Mouse (Mus musculus) hematopoietic stem cell, adult 5-6 weeks (primary cell): Measurements from ENCODE around the gene Rnf26. TPM values are rescaled to one million over a fixed set of nuclear protein-coding genes. Genes with fewer than 3 reads are reported as not detected.

ENCODE experiments used
- ATAC-seq, 2 experiments: fragments of 125-278 bp in 1 of 2; replicated peaks in 1 of 2; 2 replicates each; pipeline ENCODE4 v1.8.0; 2016 to 2017; ENCODE audit warnings: inconsistent platforms in 2 of 2, mild to moderate bottlenecking in 2 of 2, moderate number of reproducible peaks in 2 of 2, low read depth in 1 of 2, moderate TSS enrichment in 1 of 2; ENCODE audit not compliant: low FRiP score in 2 of 2, poor library complexity in 2 of 2, severe bottlenecking in 2 of 2, insufficient read depth in 1 of 2, low TSS enrichment in 1 of 2
- total RNA-seq: library from RNA; stranded (forward); fragments of 172-1452, 232-1000 nt; gene quantifications from 2 replicates; pipeline ENCODE4 v1.2.3, GENCODE M21; 2017

Rnf26 gene
- total RNA-seq, 1 experiment from 2014 or later = 13.0 TPM

DNA sequence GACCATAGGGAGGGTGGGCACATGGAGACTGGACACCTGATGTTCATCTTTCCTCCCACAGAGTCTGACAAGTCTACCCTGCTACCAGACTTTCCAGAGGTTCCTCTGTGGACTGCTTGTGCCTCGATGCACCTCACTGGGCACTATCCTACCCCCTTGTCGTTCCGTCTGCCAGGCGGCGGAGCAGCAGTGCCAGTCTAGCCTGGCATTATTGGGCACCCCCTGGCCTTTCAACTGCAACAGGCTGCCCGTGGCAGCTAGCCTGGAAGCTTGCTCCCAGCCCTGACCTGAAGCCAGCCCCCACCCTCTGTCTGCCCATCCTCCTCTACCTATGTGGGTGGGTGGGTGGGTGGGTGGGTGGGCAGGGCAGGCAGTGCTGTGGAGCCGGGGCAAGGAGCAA, 7.1 kb downstream of the Rnf26 start:
- ATAC-seq = no peak

DNA sequence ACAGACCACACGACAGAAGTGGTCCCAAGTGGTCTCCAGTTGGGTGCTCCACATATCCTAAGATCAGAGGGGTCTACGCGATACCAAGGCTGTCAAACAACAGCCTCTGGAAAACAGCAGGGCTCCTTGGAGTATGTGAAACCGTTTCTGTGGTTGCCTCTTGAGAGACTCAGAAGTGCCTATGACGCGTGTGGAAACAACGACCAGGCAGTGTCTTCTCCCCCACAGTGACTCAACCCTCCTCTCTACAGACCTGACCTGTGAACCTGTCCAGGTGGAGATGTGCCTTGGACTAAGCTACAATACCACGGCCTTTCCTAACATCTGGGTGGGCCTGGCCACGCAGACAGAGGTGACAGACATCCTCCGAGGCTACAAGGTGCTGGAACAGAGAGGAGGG, 7.5 kb downstream of the Rnf26 start:
- no peak; a peak in 1 of 4 replicates for ATAC-seq

DNA sequence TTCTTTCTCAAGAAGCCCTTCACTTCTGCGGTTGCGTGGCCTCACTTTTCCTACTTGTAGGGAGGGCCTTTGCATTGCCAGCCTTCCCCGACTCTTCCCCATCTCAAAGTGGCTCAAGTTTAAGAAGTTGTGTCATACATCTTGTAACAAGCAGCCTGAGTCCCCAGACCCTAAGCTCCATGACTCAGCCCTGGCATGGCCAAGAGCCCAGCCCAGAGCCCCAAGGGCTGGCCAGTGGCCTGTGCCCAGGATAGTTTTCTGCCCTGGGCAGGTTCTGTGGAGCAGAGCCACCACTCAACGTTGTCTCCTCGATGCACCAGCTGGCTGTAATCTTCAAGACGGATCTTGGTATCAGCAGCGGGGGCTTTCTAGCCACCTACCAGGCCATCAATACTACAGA, 8.4 kb downstream of the Rnf26 start:
- peak in 1 of 2 experiments; percentile 44; a peak in 1 of 4 replicates for ATAC-seq

DNA sequence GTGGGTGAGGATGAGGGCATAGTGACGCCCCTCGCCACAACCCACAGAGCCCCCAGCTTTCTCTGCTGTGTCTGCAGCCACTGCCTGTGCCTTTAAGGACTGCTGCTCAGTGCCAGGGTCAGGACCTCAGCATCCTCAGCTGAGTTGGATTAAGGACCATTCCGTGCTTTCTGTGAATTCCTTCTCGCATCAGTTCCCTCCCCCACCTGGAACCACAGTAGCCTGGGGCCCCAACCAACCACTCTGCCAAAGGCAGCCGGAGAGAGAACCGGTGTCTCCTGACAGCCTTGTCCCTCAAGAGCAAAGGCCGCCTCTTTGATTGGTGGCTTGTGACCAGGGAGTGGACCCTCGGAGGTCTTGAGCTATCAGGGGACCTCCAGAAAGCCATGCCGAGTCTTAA, 11.8 kb downstream of the Rnf26 start, which contains the start of gene Mfrp:
Gene Mfrp (plus strand): TSS at position 240 of the 400 bp plus-strand sequence.
- no peak for ATAC-seq

DNA sequence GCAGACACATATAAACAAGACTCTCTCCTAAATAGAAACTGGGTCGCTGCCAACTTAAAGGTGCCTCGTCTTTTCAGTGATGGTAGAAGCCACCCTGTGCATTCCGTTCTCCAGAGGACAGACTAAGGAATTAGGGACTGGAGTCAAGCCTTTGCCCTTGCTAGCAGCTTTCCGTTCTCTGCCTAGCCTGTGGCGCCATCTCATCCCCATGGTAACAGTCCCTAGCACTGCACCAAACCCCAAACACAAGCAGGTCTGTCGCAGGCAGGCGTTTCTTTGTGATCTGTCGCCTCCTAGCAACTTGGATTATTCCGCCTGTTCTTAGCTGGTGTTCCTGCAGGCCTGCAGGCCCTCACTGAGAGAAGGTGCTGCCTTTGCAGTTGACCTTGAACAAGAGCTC, 16.8 kb downstream of the Rnf26 start:
- no peak for ATAC-seq

DNA sequence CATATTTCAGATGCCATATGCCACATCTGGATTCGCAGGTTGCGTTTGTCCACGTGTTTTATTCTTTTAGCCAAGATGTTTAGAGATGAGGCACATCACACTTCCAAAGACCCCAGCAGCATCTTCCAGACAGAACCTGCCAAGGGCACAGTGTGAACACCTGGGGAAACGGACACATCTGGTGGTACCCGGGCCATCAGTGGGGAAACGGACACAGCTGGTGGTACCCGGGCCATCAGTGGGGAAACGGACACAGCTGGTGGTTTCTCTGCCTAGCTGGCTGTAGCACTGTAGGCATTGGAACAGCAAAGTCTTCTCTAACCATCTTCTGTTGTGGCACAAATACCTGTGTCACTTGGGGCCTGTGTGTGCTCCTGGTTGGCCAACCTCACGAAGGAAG, 17.5 kb downstream of the Rnf26 start:
- no peak for ATAC-seq

DNA sequence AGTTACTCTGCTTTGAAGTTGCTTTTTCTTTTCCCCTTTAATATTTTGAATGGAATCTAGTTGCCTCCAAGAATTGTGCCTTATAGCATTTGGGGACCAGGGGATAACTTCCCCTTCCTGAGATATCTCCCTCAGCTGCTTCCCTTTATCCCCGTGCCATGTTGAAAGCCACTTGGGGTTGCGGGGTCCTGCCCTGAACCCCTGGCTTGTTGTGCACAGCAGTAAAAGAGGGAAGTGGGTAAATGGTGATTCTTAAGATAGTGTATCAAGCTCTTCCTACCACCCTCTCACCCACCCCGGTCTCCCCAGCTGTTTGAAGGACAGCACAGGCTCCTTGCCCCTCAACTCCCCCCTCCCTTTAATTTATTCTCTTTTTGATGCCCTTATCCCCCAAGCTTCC, 18.6 kb downstream of the Rnf26 start:
- ATAC-seq = peak; percentile 50 to 71; a peak in 3 of 4 replicates

DNA sequence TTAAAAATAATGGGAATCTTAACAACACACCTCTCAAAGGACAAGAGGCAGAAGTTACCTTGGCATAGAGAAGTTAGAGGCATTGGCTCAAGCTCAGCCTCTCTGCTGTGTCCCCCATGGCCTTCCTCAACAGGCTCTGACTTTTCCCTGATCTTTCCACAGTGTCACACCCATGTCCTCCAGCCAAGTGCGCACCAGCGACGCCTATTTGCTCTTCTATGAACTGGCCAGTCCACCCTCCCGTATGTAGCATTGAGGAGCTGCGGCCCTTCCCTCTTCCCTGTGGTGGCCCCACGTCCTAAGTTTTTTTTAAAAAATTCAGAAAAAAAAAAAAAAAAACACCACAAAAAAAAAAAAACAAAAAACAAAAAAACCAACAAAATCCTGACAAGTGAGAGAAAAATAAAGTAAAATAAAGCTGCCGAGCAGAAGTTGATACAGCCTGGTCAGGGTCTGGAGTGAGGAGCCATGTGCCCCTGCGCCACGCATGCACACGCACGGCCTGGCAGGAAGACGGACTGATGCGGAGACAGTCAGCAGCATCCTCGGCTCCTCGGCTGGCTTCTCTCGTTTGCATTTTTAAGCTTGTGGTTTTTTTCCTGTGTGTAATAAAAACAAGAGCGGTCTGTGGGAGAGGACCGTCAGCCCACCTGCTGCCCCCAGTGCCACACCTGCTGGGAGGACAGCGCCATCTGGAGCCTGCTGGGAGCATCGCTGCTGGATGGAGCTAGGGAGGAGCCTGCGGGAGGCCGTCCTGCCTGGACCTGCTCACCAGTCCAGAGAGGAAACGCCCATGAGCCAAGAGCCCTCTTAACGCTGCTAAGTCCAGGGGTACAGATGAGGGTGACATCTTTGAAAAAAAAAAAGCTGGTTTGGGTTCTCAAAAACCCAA, 19.5 kb downstream of the Rnf26 start:
- ATAC-seq = peak; percentile 51 to 58; a peak in 1 of 4 replicates

DNA sequence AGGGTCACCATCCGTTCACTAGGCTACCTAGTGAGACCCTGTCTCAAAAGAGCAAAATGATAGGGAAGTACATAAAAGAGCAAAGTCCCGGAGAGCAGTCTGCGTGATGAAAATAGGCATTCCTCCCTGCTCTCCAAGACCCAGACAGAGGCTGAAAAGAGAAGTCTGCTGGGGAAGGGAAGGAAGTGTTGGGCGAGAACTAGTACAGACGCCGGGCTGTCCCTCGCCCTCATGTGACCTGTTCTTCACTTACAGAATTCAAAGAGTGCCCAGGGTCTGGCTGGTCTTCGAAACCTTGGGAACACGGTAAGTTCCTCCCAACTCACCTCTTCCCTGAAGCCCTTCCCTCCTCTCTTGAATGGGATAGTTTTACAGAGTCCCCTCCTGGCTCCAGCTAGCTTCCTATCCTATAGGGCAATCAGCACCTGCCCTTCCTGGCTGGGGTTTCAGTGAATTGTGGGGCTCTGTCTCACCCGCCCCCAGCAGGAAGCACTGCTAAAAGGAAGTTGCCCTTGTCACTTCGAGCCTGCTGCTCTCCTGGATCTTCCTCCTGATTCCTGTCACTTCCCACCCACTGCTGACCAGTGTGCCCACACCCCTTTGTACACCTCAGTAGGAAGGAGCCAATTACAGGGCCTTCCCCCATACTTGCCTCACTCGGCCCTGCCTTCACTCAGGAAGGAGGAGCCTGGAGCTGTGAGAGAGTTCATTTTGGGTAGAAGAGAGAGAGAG, 24.3 kb downstream of the Rnf26 start:
- ATAC-seq = peak; percentile 63 to 64

DNA sequence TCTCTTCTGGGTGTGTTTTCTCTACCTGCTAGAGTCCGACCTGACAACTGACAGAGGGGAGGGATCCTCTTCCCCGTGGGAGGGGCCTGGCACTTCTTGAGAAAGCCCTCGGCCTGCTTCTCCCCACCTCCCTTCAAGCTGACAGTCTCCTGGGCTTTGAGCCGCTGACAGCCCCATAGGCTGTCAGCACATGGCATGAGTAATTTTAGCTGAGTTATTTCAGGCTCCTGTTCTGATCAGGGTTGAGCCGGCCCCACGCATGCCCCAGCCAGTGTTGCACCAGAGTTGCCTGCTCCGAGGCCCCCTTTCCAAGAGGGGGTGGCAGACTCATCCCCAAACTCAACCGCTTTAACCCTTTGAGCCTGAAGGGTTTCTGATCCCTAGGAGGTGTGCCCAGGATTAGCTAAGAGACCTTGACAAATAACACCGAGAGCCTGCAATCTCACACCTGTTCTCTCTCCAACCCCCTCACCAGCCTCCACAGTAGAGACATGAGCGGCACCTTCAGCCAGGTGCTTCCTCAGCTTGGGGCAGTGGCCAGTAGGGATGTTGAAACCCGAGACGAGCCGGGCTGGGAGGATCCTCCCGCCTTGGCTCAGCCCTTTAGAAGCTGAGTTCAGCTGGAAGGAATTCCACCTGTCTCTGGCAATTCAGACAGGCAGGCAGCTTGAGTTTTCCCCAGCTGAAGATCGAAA, 25.4 kb downstream of the Rnf26 start:
- no peak for ATAC-seq

DNA sequence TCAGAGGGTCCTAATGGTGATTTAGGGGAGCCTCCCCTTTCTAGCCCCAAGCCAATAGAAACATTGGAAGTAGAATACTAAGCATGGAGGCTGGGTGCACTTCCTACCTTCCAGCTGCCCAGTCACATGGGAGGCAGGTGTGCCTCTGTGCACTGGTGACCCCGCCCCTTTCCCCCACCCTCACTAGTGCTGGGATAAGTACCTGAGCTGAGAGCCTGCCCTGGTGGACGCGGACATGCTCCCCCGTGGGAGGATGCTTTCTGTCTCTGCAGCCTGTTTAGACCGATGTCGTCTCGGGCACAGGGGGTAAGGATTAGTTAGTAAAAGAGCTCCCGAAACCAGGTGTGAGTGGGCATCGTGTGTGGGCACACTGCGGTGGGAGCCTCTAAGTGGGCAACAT, 26.4 kb downstream of the Rnf26 start:
- no peak for ATAC-seq

DNA sequence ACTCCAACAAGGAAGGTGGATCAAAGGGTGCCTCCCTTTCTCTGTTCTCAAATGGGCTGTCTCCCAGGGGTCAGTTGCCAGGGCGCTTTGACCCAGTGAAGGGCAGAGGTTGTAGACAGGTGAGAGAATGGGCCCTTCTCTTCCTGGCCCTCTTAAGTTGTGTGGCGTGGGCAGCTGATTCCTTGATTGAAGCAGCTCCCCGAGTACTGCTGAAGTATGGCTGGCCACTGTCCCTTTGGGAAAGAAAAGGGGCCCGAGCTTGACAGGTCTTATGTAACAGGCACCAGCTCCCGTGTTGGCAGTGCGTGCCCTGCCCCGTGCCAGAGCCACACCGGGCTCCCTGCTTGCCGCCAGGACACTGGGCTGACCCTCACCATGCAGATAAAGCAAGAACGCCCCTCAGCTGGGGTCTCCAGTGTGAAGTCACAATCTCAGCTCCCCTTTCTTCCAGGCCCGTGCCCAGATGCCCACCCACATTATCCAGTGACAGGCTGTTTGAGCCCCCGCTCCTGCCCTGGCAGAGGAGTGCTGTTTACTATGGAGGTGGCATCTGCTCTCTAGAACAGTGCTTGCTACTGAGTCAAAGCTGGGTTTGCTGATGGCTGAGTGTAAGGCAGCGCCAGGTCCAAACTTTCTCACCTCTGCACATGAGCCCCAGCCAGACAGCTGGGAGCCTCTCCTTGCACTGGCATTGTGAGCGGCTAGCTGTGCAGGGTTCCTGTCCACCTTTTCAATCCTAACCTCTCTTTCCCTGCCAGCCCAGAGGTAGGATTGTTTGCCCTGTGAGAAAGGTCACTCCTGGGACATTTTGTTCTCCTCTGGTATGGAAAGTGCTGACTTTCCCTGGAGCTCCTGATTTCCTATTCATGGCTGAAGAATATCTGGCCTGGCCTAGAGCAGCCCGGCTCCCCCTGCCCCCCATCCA, 27.3 kb downstream of the Rnf26 start:
- no peak for ATAC-seq

DNA sequence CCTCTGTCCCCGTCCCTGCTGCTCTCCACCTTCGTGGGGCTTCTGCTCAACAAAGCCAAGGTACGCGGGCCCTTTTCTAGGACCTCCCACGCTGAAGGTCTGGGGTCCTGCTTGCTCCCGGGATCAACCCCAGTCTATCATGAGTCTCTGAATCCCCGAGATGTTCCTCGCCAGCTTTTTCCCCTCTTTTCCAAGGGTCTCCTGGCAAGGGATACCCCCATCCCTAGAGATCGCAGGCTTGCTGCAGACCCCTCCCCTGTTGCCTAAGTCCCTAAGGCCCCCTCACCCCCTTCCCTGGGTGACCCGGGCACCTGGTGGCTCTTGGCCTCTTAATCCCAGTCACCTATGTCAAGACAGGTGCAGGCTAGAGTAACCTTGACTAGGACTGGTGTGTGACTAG, 28.0 kb downstream of the Rnf26 start:
- ATAC-seq = no peak

DNA sequence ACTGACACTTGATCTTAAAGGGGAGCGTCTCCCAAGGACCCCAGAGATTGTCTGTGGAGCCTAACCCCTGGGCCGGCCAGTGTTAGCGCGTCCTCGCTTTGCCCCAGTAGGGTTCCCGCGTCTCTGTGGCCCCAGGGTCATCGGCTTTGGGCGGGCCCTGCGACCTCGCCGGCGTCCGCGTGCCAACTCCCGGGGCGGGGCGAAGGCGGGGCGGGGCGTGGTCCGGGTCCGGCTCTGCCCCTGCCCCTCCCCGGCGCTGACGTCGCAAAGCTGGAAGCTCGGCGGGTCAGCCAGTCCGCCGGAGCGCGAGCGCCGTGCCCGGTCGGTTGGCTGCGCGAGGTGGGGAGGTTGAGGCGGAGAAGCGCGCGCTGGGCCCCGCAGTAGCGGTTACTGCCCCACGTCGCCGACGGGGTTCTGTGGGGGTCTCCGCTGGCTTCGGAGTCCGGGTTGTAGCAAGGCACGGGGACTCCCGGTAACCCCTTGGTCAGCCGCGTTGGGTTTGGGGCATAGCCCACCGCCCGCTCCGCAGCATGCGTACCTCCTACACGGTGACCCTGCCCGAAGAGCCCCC, 28.6 kb downstream of the Rnf26 start:
- peak; percentile 23 to 44; a peak in 1 of 4 replicates for ATAC-seq

DNA sequence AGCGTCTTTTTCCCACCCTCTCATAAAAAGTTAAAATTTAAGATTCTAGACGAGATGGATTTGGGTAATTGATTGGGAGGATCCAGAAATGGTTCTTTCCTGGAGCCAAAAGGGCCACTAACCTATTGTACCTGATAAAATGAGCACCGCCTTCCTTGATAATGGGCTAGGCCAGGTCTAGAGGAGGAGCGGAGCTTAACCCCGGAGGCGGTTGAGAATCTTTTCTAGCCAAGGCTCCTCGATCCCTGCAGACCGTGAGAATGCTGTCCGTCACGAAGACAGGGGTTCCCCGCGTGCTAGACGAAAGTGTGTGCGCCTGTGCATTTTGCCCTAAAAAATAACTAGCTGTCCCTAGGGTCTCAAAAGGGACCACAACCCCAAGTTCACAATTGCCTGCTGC, 29.1 kb downstream of the Rnf26 start:
- no peak for ATAC-seq

DNA sequence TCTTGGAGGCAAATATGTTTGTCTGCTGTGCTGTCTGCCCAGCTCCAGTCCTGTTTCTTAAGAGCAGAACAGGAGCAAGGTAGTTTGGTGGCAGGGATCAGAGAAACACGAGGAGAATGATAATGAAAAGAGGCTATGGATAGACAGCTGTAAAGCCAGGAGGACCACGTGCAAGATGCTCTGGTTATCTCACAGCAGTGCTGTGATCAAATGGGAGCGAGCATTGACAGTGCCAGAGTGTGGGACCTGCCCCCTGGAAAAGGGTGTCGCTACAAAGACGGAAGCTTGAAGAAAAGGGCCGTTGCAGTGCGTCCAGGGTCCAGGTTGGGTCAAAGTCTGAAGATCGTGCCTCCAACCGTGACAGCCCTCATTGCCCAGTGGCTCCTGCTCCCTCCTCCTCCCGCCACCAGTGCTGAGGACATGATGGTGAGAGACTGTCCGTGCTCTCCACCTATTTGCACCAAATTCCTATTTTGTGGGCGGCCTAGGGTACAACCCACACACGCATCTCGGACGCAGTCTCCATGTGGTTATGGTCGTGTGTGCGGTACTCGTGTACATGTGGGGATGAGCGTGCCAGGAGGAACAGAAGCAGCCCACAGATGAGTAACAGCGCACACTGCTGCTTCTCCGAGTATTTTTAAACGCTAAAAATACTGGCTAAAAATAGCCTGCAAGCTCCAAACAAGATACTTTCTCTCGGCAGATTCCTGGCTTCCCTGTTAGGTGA, 29.8 kb downstream of the Rnf26 start:
- no peak for ATAC-seq
